Mouse (Mus musculus) lung, adult 2 months (tissue): ENCODE data around the gene Clec4e.
"Not testable (repeated sequence)": the region's sequence is repeated elsewhere in the genome, so short reads cannot be mapped to it uniquely, and the experiment has no call there.

Experiments used
- CTCF ChIP-seq: fragments of 200-500 bp; IDR thresholded peaks from 2 replicates; pipeline ENCODE4 v1.5.1; 2011; ENCODE audit warnings: mild to moderate bottlenecking, low read length, control low read depth; ENCODE audit not compliant: insufficient read depth
- POLR2A ChIP-seq: fragments of 200-500 bp; IDR thresholded peaks from 2 replicates; pipeline ENCODE4 v1.6.1; 2011; ENCODE audit warnings: low read depth, mild to moderate bottlenecking, control low read depth, low read length, borderline replicate concordance; ENCODE audit errors: extremely low read depth

DNA sequence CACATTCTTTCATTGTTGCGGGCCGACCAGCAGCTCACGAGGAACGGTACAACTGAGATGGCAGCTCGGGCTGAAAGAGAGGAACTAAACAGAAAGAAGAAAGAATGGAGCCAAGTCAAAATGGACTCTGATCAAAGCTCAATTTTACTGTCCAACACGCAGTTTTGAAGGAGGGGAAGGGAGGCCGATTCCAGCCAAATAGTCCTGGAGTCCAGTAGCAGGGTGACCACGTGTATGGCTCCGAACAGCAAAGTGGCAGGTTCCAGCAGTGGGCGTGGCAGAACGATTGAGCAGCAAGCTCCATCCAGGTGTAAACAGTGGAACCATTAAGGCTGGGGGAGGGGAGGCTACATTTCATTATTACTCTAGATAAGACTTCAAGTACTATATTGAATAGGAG, 3.8 kb upstream of the Clec4e start:
- TF ChIP-seq POLR2A, CTCF: not testable (repeated sequence)
